Mouse (Mus musculus) induced T-regulatory cell, adult 2 months (primary cell): Measurements from ENCODE around the gene Slc25a26.
"Not testable (repeated sequence)": the region's sequence is repeated elsewhere in the genome, so short reads cannot be mapped to it uniquely, and the experiment has no call there.

Source experiments
- DNase-seq: peaks from one replicate; pipeline ENCODE4 v3.0.0-alpha.2; 2012; ENCODE audit warnings: low read depth

The Slc25a26 gene

DNA sequence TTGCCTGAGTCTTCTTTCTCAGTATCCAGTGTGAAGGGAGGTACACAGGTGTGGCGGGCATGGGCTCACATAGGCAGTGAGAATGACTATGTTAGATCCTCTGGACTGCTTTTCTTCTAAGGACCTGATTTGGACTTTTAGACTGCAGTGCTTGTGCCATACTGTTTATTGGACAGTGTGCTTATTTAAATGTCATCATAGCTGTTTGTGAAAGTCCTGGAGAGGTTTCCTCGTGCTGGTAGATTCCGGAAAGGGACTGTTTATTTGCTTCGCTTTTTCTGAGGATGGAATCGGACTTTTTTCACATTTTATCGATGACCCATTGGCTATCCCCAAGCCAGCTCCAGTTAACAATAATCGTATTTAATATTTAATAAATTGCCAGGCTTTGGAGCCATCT is 50.7 kb downstream of the Slc25a26 start:
- no peak for DNase-seq

DNA sequence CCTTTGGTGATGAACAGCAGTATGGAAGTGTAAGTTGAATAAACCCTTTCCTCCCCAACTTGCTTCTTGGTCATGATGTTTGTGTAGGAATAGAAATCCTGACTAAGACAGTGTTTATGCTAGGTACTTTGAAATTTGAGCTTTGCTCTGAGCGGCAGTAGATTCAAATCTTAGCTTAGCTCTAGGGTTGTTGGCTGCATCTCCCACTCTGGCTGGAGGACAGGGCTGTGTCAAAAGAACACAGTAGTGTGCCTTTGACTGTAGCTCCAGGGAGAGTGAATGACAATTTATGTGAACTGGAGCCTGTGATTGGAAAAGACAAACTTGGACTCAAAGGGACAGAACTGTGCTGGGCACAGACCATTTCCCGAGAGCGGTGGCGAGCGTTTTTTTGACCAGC is 53.0 kb downstream of the Slc25a26 start:
- DNase-seq, result no peak

DNA sequence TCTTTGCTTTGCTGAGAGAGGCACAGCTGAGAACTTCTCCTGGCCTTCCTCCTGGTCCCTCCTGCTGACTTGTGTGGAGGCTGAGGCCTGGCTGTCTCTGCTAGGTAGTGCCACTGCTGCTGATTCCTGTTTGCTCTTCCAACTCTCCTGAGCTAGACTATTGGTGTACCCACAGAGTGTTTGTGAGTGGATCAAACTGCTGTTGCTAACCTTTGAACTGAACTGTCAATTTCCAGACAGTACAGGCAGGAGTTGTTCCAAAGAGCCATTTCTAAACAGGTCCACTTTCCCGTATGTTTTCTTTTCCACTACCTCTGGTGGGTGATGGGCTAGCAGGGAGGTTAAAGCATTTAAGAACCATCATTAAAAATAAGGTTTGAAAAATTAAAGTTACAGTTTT is 58.5 kb downstream of the Slc25a26 start:
- not testable (repeated sequence) for DNase-seq

DNA sequence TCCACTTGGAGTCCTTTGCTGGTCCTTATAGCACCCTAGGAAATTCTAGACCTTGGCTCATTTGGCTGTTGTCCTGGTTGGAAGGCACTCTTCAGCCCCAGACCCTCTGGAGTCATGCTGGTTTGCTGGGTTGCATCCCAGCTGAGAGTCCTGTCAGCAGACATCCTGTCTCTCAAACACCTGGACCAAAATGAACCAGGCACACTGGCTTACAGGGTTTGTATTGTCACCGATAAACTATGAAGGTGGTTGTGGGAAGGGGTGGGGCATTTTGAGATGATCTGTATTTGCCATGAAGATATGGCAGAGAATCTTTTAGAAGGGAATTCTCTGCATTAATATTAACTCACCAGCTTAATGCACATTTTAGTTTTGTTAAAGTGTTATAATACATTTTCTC is 60.8 kb downstream of the Slc25a26 start:
- DNase-seq, result no peak

DNA sequence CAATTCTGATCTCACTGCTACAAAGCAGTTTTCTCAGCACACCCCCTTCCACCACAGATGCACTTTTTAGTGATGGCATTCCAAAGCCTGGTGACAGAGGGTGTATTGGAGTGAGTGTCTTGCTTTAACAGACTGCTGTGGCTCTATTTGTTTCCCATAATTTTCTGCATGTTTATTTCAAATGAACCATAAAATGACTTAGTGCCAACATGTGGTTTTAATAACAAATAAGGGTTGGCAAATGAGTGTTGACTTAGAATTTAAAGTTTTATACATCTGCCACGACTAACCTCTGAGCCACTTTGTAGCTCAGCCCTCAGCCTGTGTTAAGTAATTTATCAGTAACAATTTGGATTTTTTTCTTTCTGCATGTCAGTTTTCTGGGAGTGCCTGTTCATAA is 61.2 kb downstream of the Slc25a26 start:
- DNase-seq, result no peak

DNA sequence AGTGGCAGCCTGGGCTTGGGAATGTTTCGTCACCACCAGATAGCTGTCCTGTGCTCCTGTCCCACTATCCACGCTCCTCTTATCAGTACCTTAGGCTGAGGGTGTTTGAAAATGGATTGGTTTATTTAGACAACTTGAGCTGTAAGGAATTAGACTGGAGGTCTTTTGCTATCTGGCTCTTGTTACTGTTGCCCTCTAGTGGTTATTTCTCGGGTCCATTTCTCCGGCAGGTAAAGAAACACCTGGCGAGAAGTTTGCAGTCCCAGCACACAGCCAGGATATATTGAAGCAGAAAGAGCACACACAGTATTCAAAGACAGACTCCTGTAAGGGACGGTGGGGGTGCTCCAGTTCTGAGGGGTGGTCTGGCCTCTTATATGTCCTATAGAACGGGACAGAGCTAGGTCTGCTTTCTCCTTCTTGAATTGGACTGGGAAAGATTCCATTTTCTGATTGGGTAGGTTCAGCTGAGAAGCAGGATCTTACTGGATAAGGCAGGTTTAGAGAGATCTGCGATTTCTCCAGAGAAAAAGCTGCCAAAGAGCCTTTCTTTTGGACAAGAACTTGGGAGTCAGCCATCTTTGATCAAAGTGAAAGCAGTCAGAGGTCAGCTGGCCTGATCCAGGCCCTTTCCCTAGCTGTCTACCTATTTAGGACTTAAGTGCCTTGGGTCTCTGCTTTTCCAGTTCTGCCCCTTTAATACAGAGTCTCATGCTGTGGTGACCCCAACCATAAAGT is 63.2 kb downstream of the Slc25a26 start:
- DNase-seq, result peak; percentile 12

DNA sequence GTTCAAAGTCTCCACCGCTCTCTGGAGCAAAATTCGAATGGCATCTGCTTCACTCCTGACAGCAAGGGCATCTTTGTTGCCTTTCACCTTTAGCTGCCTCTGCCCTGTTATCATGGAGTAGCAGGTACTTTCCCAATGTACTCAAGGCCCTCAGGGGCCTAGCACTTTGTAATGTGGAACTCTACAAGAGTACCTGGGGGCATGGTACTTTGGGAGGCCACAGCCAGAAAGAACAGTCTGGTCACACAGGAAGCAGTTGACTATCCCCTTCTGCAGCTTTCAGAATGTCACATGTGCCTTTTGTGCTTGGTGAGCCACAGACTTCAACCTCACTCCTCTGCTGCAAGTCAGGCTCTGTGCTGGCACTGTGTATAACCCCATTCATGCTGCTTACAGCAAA is 65.6 kb downstream of the Slc25a26 start:
- no peak for DNase-seq

DNA sequence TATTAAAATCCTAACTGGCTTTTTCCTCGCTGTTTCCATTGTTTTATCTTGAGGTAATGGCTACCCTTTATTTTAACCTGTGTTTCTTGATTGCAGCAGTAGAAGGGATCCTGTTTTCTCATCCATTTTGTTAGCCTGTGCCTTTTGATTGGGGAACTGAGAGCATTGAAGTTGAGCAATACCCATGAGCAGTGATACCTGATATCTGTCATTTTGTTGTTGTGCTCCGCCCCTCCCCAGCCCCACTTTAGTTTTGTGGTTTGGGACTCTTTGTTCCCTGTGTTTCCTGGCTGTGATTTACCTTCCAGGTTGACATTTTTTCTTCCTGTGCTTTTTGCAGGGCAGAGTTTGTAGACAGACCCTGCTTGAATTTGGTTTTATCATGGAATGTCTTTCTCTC is 67.9 kb downstream of the Slc25a26 start:
- no peak for DNase-seq

DNA sequence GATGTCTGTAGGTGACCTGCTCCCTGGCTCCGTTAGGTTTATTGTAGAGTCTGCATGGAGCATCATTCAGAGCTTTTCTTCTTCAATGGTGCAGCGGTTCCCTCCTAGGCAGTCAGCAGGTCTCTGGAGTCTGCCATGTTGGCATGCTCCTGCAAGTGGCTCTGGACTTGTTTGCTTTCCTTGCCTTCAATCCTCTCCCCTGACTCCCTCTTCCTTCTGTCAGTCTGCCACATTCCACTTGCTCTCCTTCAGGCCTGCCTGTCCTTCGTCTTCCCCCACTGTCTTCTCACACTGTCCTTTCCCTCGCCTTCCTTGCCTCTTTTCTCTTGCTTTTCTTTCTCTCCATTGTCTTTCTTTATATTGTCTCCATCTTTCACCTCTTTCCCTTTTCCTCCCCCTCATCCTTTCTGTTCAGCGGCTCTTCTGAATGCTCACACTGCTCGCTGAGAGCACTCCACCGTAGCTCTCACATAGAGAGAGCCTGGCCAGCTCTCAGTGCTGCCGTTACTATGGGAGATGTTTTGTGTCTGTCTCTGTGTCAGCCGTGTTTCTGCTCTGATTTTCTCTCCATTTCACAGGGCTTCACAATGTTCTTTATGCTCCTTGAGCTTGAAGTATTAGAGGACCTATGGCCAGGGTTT is 75.5 kb downstream of the Slc25a26 start:
- no peak for DNase-seq

DNA sequence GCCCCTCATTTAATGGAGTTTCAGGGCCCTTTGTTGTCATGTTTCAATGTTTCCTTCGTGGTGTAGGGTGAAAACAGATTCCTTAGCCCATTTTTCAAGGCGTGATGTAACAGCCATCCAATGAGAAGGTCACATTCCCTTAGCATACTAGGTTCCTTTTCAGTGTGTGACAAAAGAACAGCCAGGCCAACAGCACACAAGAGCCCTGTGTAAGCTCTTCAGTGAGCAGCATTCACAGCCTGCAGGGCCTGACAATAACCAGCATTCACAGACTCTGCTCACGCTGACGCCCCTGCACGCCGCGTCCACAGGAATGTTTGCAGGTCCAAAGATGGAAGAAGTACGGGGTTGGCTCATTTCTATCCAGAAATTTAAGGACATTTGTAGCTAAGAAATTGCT is 77.9 kb downstream of the Slc25a26 start:
- DNase-seq, result no peak

DNA sequence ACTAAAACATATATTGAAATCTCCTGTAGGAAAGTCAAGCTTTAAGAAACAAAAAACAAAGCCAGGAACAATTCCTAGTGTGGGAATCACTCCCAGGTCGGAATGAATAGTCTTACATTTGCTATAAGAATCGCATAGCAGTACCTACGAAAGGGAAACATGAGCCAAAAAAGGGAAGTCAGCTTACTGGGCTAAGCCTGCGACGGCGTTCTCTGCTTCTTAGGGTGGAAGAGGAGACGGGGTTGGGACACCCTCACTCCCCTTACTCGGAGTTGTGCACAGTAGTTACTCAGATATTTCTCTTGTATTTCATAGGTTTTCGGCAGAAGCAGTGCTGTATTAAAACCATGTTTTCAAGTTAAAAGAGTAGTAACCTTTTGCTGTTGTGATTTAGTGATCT is 81.9 kb downstream of the Slc25a26 start:
- DNase-seq, result no peak

DNA sequence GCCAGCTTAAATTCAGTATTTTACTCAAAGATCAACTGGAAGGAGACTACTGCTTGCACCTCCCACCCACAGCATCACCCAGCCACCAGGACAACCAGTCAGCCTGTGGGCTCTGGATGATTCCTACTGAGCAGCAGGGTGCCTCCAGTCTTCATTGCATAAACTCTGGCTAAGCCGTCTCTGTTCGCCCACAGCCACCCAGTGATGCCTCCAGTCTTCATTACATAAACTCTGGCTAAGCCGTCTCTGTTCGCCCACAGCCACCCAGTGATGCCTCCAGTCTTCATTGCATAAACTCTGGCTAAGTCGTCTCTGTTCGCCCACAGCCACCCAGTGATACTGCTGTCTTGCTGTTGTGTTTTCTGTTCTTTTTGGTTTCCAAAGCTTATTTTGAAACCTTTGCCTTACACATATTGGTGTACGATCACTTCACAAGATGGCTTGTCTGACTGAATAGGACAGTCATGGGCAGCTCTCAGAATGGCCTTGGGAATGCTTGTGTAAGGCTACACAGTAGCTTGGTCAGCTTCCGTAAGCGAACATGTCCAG is 84.1 kb downstream of the Slc25a26 start:
- no peak for DNase-seq

DNA sequence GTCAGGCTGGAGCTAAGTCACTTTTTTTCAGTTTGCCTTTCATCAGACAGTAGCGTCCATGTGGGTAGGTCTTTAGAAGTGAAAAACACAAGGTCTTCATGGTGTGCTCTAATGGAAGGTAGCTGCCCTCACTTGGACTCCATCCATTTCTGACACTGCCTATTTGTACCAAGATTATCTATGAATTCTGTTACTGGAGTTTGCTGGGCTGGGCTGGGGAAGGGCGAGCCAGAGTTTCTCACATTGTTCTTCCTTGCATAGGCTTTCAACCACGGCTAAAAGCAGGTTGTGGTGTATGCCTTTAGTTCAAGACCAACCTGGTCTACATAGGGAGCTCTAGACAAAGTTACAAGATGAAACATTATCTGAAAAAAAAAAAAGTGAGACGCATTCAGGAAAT is 84.8 kb downstream of the Slc25a26 start:
- DNase-seq, result no peak

DNA sequence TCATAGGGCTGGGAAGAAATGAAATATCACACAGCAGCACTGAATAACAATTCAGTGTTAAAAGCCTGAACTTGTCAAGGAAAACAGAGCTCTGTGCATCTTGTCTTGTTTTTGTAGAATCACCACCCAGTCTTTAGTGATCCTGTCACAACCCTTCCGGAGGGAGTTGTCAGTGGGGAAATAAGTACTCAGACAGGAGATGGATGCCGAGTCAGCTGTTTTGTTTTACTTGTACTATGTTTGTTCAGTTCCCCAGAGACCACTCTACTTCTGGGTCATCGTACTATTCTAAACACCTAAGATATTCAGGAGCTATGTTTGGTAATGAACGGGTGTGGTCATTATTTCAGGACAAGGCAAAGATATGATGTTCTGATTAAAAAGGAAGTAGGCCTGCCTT is 88.2 kb downstream of the Slc25a26 start:
- no peak for DNase-seq

DNA sequence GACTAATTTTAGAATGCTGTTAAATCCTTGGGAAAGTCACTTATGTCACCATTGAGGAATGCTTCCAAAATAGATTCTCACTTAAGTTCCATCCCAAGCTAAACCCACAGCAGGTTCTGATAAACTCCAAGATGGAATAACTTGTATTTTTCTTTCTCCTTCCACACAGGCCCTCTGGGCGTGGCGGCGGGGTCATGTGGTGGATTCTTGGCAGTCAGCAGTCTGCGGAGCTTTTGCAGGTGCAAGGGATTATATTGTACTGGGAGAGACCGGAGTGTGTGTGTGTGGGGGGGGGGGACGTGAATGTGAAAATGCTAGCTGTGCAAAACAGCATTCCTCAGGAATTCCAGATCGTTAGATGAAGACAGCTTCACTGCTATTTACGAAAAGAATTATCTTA is 92.1 kb downstream of the Slc25a26 start:
- no peak for DNase-seq

DNA sequence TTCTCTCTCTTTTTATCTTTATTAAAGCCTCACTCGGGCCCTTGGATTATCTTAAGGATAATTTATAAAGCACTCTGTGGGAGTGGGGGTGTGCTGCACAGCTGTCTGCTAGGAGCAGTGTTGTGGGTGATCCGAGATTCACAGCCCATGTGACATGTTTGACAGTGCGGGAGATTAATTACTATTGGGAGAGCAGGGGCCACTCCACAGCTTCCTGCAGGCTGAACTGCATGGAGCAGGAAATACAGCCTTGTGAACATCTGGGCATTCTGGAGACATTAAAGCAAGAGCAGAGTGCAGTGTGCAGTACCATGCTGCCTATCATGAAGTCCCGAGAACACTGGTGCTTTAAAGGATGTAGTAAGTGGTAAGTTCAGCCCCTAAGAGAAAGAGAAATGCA is 92.6 kb downstream of the Slc25a26 start:
- no peak for DNase-seq

DNA sequence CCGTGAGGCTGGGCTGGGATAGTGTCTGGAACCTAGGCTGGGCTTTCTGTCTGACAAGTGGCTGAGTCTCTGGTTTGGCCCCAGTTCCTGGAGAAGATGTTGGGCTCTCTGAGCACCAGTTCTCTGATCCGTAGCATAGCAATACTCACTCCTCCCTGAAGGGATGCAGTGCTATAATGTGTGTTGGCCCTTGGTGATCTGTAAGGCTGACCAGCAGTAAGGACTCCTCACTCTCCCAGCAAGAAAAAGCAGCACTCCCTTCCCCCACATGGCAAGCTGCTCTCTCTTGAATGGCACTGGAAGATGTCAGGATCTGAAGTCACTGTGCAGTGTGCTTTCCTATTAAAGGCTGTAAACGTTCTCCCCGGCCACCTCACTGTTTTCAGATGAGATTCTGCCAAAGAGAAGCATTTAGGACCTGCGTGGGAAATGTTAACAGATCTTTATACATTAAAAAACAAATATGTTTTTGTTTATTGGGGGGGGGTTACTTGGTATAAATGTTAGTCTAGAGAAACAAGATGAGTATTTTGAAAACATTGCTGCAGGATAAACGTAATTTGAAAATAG is 94.0 kb downstream of the Slc25a26 start:
- DNase-seq, result no peak

DNA sequence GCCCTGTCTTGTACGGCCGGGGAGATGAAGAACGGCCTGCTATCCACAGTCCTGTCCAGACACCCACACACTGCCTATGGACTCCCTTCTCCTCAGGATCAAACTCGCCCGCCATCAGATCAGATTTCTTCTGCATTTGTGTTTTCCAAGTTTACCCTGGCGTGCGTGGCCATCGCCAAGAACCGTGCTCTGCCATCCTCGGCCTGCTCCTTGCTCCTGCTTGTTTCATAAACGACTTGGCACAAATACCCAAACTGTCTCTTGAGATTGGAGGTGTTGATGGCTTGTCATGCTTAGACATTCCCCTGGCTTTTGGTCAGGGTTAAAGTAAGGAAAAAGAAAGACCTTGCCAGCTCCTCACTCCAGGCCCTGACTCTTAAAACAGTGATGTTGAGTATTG is 94.6 kb downstream of the Slc25a26 start:
- no peak for DNase-seq

DNA sequence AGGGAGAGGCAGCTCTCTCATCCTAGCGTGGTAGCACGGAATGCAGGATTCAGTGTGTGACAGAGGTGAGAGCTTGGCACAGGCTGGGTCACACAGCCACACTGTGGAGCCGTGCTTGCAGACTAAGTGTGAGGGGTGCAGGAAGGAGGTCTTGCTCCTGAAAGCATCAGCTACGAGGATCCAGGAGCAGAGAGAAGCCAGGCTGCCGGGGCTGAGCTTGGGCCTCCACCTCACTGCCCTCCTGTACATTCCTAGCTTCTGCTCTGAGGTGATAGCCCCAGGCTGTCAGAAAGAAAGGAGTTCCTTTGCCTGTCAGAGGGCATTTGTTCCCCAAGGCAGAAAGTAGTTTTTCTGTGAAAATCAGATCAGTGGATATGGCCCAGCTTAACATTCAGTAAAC is 95.1 kb downstream of the Slc25a26 start:
- DNase-seq, result no peak

DNA sequence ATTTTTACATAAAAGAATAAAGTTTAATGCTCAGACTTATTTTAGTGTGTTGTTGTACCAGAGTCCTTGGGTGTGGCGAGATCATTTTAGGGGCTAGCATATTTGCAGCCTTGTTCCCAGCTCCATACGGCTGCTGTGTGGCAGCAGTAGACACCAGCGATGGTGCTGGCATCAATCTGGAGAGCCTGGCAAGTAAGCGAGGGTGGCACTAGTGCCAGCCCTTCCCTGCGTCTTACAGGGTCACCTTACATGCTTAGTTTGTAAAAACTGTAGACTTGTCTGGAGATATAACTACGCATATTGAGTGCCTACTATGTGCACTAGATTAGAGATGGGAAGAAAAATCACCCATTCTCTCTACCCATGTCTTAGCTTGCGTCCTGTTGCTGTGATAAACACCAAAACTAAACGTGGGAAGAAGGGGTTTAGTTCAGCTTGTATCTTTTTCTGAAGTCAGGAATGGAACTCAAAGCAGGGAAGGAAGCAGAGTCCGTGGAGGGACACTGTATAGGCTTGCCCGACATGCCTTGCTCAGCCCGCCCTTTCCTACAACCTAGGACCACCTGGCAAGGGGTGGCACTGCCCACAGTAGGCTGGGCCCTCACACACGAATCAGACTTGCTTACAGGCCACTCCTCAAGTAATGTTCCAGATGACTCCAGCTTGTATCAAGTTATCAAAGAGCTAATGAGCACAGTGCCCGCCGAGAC is 96.1 kb downstream of the Slc25a26 start:
- no peak for DNase-seq

DNA sequence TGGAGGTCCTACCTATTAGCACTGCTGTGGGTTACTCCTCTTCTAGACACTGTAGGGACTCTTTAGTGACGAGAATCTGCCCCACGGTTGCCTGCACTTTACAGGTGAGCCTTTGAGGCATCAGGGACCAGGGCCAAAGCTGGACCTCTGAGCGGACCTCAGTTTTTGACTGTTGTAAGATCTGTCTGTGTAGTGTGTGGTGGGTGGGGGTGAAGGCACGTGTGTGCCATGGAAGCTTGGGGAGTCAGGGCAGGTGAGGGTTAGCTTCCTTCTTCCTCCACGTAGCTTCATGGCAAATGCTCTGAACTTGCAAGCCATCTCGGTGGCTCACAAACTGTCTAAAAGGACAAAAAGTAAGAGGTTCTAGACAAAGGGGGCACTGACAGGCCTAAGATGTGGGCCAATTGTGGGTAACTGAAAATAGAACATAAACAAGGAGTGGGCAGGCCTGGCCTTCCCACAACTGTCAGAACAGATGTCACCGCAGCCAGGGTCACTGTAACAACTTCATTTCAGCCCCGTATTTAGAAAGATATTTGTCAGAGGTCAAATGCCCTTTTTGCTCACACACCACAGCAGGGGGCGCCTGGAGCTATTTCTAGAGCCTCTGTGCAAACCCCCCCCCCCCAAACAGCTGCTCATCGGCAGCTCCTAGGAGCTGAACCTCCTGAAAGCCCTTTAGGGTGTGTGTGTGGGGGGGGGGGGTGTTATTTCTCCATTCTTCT is 96.8 kb downstream of the Slc25a26 start:
- peak; percentile 38 for DNase-seq

DNA sequence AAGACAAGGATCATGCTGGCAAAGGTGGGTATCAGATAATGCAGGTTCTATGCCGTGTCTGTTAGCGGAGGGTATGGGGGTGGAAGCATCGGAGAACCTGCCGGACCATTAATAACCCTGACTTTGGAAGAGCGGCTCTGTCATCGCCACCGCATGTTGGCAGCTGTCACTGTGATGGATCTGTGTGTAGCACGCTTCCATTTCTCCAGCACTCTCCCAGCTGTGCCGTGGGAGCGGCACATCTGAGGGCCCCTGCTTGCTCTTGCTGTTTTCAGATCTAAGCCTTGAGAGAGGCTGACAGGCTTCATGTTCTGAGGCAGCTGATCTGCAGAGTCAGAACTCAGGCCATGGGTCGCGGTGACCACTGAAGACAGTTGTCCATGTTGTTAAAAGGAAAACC is 98.3 kb downstream of the Slc25a26 start:
- DNase-seq, result no peak
